Mouse (Mus musculus) megakaryocyte, embryonic 14.5 days (primary cell): ENCODE data around the gene Rbm47.

ENCODE experiments used
- FLI1 ChIP-seq: IDR thresholded peaks from 2 replicates; pipeline ENCODE4 v1.6.1; 2012; ENCODE audit warnings: low read length, inconsistent platforms, mixed read lengths
- GATA1 ChIP-seq: IDR thresholded peaks from 3 replicates; pipeline ENCODE4 v1.6.1; 2012; ENCODE audit warnings: mixed read lengths, low read length, inconsistent platforms, borderline replicate concordance

- TF ChIP-seq GATA1: no peak
- no peak for TF ChIP-seq FLI1
These were observed 133.1 kb downstream of the Rbm47 start for GRCm38 (mm10) chr5:66039813-66040212.
